ENCODE assay signal across 12 mouse cellular contexts in the genomic region with DNA sequence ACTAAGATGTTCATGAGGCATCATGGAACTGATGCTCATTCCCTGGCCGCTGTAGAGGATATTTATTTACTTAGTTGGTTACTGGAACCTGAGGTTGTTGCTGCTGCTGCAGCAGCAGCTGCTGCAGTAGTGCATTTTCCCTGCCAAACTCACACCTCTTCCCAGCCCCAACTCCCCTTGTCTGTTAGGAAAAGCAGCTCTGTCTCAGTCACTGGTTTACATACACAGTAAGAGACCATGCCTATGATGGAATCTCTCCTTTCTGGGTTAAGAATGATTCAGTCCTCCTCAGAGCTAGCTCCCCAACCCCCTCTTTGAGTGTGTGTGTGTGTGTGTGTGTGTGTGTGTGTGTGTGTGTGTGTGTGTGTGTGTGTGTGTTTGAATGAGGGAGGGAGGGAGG. TPM values are rescaled to one million over a fixed set of nuclear protein-coding genes. Genes with fewer than 3 reads are reported as not detected.
DNase-seq lines count a peak whose midpoint lies in the region; ATAC-seq and TF ChIP-seq lines count a peak whose summit lies in the region.
"Had no signal": no experiment of that assay in that cellular context is flagged by ENCODE, and none has a peak within 500 bp of the region (broad histone marks: within the 10 kb centered on the region; RNA-seq: fewer than 3 reads in every experiment).

No protein-coding gene starts in this region.

- peak overlapping the region; percentile 79; the same call in 1 of the 2 replicates for H3K9ac ChIP-seq in midbrain, embryonic 14.5 days (replicated peaks; ENCODE audit: low read length)
- H3K9ac ChIP-seq in intestine, postnatal 0 days (ENCODE audit: low read depth, low read length), result no peak overlapping the region

- 22% methylated on average over 1 of the region's 1 CpGs for WGBS in hindbrain, embryonic 10.5 days
- WGBS in midbrain, embryonic 14.5 days, result 50% methylated on average over 1 of the region's 1 CpGs
- WGBS in intestine, postnatal 0 days, result 7% methylated on average over 1 of the region's 1 CpGs

- ATAC-seq in midbrain, embryonic 14.5 days (ENCODE audit: low FRiP score, low TSS enrichment), result no peak
- ATAC-seq in CD4-positive, CD25-positive, alpha-beta regulatory T cell, adult 4 months, result no peak
- ATAC-seq in intestine, postnatal 0 days, result no peak

- DNase-seq in left cerebral cortex, adult 2 months (ENCODE audit: extremely low spot score in 1 of 2, low spot score in 2 of 2), result no peak
- no peak for DNase-seq in left cerebral cortex, postnatal 4 days
- no peak for DNase-seq in hindbrain, embryonic 10.5 days (ENCODE audit: low spot score)
- peak; percentile 42 for DNase-seq in midbrain, embryonic 14.5 days
- no peak for DNase-seq in lung, postnatal 4 days
- DNase-seq: kidney, adult 18-20 months; lung, postnatal 36 days had no signal

- H3K36me3 ChIP-seq in hindbrain, embryonic 10.5 days, result no peaks in the 10 kb centered on the region
- H3K36me3 ChIP-seq in midbrain, embryonic 14.5 days (ENCODE audit: control insufficient read depth, insufficient read depth, low read length), result no peaks in the 10 kb centered on the region
- no peaks in the 10 kb centered on the region for H3K36me3 ChIP-seq in intestine, postnatal 0 days (ENCODE audit: control insufficient read depth, insufficient read depth)
- H3K36me3 ChIP-seq: embryonic facial prominence, embryonic 13.5 days had no signal

- peak overlapping the region; percentile 71 for H3K27ac ChIP-seq in left cerebral cortex, adult 2 months
- no peak overlapping the region for H3K27ac ChIP-seq in hindbrain, embryonic 10.5 days
- H3K27ac ChIP-seq in midbrain, embryonic 14.5 days (replicated peaks; ENCODE audit: low read depth, low read length), result peak overlapping the region; percentile 79; the same call in 1 of the 2 replicates
- H3K27ac ChIP-seq in intestine, postnatal 0 days (ENCODE audit: low read depth, low read length), result no peak overlapping the region
- H3K27ac ChIP-seq: embryonic facial prominence, embryonic 13.5 days had no signal

- TF ChIP-seq CTCF in left cerebral cortex, adult 2 months (IDR thresholded peaks at IDR 0.05), result no peak
- no peak for TF ChIP-seq CTCF in intestine, postnatal 0 days (IDR thresholded peaks at IDR 0.05; ENCODE audit: low read depth)

- H3K4me1 ChIP-seq in hindbrain, embryonic 10.5 days (replicated peaks), result peaks cover 18% of the 10 kb centered on the region; the same call in 1 of the 2 replicates
- peaks cover 4% of the 10 kb centered on the region; the same call in 1 of the 2 replicates for H3K4me1 ChIP-seq in midbrain, embryonic 14.5 days (ENCODE audit: control insufficient read depth, insufficient read depth, low read length)
- no peaks in the 10 kb centered on the region for H3K4me1 ChIP-seq in intestine, postnatal 0 days (replicated peaks; ENCODE audit: control insufficient read depth, insufficient read depth, low read length)

- intact Hi-C loops in left cerebral cortex, adult 2 months (cut with DNase I), result loop anchor here (5.0 to 10.0 kb wide), 5 partner anchors 142 to 525 kb away; no protein-coding TSS in a partner anchor
- intact Hi-C loops in left cerebral cortex, postnatal 4 days (cut with DNase I), result loop anchor here (10.0 kb wide), 1 partner anchor 522 kb away; no protein-coding TSS in a partner anchor

- H3K9me3 ChIP-seq in hindbrain, embryonic 10.5 days, result no peaks in the 10 kb centered on the region
- H3K9me3 ChIP-seq in midbrain, embryonic 14.5 days (ENCODE audit: control insufficient read depth, low read length), result no peaks in the 10 kb centered on the region
- no peaks in the 10 kb centered on the region for H3K9me3 ChIP-seq in intestine, postnatal 0 days (ENCODE audit: control insufficient read depth)
- H3K9me3 ChIP-seq: embryonic facial prominence, embryonic 13.5 days had no signal

- peak overlapping the region; percentile 65 for H3K4me2 ChIP-seq in midbrain, embryonic 14.5 days (ENCODE audit: low read length)
- H3K4me2 ChIP-seq in intestine, postnatal 0 days (replicated peaks; ENCODE audit: low read depth), result no peak overlapping the region

- H3K4me3 ChIP-seq in left cerebral cortex, adult 2 months, result peak overlapping the region; percentile 26
- H3K4me3 ChIP-seq in hindbrain, embryonic 10.5 days, result peak overlapping the region; percentile 52
- peak overlapping the region; percentile 83 for H3K4me3 ChIP-seq in midbrain, embryonic 14.5 days (replicated peaks; ENCODE audit: low read depth, low read length)
- H3K4me3 ChIP-seq in intestine, postnatal 0 days (ENCODE audit: low read depth, low read length), result no peak overlapping the region

- H3K27me3 ChIP-seq in hindbrain, embryonic 10.5 days (ENCODE audit: insufficient read depth, poor library complexity, severe bottlenecking), result peaks cover 36% of the 10 kb centered on the region
- no peaks in the 10 kb centered on the region for H3K27me3 ChIP-seq in midbrain, embryonic 14.5 days (ENCODE audit: control insufficient read depth, insufficient read depth, low read length)
- peaks cover 22% of the 10 kb centered on the region for H3K27me3 ChIP-seq in intestine, postnatal 0 days (replicated peaks; ENCODE audit: control insufficient read depth, insufficient read depth, low read length)
- H3K27me3 ChIP-seq: CH12.LX had no signal

RNA-seq across cellular contexts. Expression of a gene that starts 3.5 kb away (rescaled TPM):
- total RNA-seq in left cerebral cortex, adult 2 months (2021), result 100 to 1,000 TPM; 230 to 245 TPM
- 100 to 1,000 TPM; 220 to 238 TPM for total RNA-seq in left cerebral cortex, postnatal 4 days (2021)
- polyA plus RNA-seq in hindbrain, embryonic 10.5 days (2016; fragmentation: Nextera tagmentation; extraction: Ambion mirVana), result 1.0 and 4.8 TPM in 2 replicates
- 42.6 and 49.5 TPM in 2 replicates for polyA plus RNA-seq in midbrain, embryonic 14.5 days (2014; fragmentation: Nextera tagmentation; extraction: Ambion mirVana)
- under 1 TPM in 1 of 2 experiments, not detected in 1; 0.38 TPM for polyA plus RNA-seq in CD4-positive, CD25-positive, alpha-beta regulatory T cell, adult 4 months (2017; shearing (Covaris generic))
- polyA plus RNA-seq in intestine, postnatal 0 days (2015; fragmentation: Nextera tagmentation; extraction: Ambion mirVana), result 0.12 and 0.13 TPM in 2 replicates
- total RNA-seq: CH12.LX; neutrophil, adult 5-6 weeks had no signal

Comparison
In these comparisons a context has a peak if more than half of its experiments do, and no peak if none do; other contexts are left out.
1. H3K27ac ChIP-seq: peak in left cerebral cortex, adult 2 months (single experiment) and midbrain, embryonic 14.5 days (single experiment); none in hindbrain, embryonic 10.5 days (single experiment) and intestine, postnatal 0 days (single experiment).